Mouse (Mus musculus) heart, embryonic 16.5 days (tissue): Measurements from ENCODE around the gene Arhgap18. TPM values are rescaled to one million over a fixed set of nuclear protein-coding genes. Genes with fewer than 3 reads are reported as not detected.

ENCODE experiments used
- ATAC-seq: fragments of 200-750 bp; cut with Nextera tagmentation; replicated peaks from 2 replicates; pipeline ENCODE4 v1.8.0; 2017; ENCODE audit warnings: moderate number of reproducible peaks; ENCODE audit not compliant: insufficient read depth, low FRiP score; ENCODE audit errors: extremely low read depth
- H3K27ac ChIP-seq: fragments of 300-500 bp; sonication (generic); 2 replicates; pipeline ENCODE4 v1.5.1; 2014; ENCODE audit warnings: mild to moderate bottlenecking, low read length, control low read depth, moderate library complexity
- H3K27me3 ChIP-seq: fragments of 300-500 bp; sonication (generic); 2 replicates; pipeline ENCODE4 v1.6.1; 2014; ENCODE audit warnings: low read length, mixed read lengths; ENCODE audit not compliant: control insufficient read depth, insufficient read depth
- H3K36me3 ChIP-seq: fragments of 300-500 bp; sonication (generic); 2 replicates; pipeline ENCODE4 v1.6.1; 2014; ENCODE audit not compliant: control insufficient read depth, insufficient read depth
- H3K4me1 ChIP-seq: fragments of 300-500 bp; sonication (generic); 2 replicates; pipeline ENCODE4 v1.6.1; 2014; ENCODE audit warnings: low read length, mixed read lengths; ENCODE audit not compliant: control insufficient read depth, insufficient read depth
- H3K4me2 ChIP-seq: fragments of 300-500 bp; sonication (generic); 2 replicates; pipeline ENCODE4 v1.6.1; 2014; ENCODE audit warnings: low read depth, mild to moderate bottlenecking, control low read depth, low read length
- H3K4me3 ChIP-seq: fragments of 300-500 bp; sonication (generic); 2 replicates; pipeline ENCODE4 v1.5.1; 2014; ENCODE audit warnings: mild to moderate bottlenecking, control low read depth, low read length
- H3K9ac ChIP-seq: fragments of 300-500 bp; sonication (generic); 2 replicates; pipeline ENCODE4 v1.6.1; 2014; ENCODE audit warnings: low read length, control low read depth
- H3K9me3 ChIP-seq: fragments of 300-500 bp; sonication (generic); replicated peaks from 2 replicates; pipeline ENCODE4 v1.6.1; 2016; ENCODE audit warnings: low read length; ENCODE audit not compliant: control insufficient read depth
- WGBS: fragments of 180-500 bp; shearing (Covaris S2); extraction: QIAGEN DNeasy Blood & Tissue Kit; methylation state at CpG from one replicate; pipeline ENCODE4 v1.1.7; 2014; 5-methylcytosine and 5-hydroxymethylcytosine counted together
- polyA plus RNA-seq: library from polyadenylated mRNA; unstranded; fragments of >200 nt; fragmentation: Nextera tagmentation; extraction: Ambion mirVana; gene quantifications from 2 replicates; pipeline ENCODE4 v1.2.1, GENCODE M21; 2015

Gene Arhgap18
- polyA plus RNA-seq, 1 experiment from 2014 or later, result 39.6 TPM

DNA sequence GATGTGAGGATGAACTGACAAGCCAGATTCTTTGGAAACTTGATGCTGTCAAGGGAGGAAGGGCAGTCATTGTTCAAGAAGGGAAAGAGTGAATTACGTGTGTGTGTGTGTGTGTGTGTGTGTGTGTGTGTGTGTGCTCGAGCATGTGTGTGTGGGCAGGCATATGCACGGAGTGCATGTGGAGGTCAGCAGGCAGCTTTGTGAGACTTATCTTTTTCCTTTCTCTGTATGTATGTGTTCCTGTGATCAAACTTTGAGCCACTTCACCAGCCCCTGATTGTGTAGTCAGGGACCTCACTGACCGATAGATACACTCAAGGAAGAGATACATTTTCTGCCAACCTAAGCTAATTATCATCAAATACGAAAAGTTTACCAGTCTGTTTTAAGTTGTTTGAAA lies 57.6 kb downstream of the Arhgap18 start:
- Histone ChIP-seq H3K4me2 (no peak overlapping the region), H3K4me1 (peaks cover 4% of the 10 kb centered on the region; the same call in 1 of the 2 replicates), H3K27me3 (no peaks in the 10 kb centered on the region), H3K4me3 (no peak overlapping the region), H3K36me3 (0 out of 2 replicates have a peak, but pooled peaks cover 5% of the 10 kb centered on the region), H3K9me3 (no peaks in the 10 kb centered on the region), H3K9ac (no peak overlapping the region), H3K27ac (peak overlapping the region; percentile 16; the same call in 1 of the 2 replicates)
- ATAC-seq, result no peak
- 42% methylated on average over 5 of the region's 5 CpGs for whole genome bisulfite sequencing

DNA sequence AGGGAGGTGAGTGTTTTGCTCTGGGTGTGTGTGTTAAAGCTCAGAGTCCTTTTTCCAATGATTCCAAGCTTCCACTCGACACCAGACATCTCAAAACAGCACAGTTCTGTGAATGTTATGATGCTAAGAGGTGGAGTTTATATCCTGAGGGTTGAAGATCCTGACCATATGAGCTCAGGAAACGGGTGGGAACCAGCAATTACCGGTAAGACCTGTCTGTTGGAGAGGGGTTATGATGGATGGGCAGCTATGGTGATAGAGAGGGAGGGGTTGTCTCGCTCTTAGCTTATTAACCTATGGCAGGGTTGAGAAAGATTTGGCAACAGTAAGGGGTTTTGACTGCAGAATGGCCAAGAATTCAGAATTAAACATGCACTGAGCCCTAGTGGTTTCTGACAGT lies 58.1 kb downstream of the Arhgap18 start:
- Histone ChIP-seq H3K36me3 (0 out of 2 replicates have a peak, but pooled peaks cover 5% of the 10 kb centered on the region), H3K9ac (no peak overlapping the region), H3K4me3 (no peak overlapping the region), H3K4me1 (peaks cover 4% of the 10 kb centered on the region; the same call in 1 of the 2 replicates), H3K27me3 (no peaks in the 10 kb centered on the region), H3K4me2 (no peak overlapping the region), H3K9me3 (no peaks in the 10 kb centered on the region), H3K27ac (no peak overlapping the region; the same call in 1 of the 2 replicates)
- 59% methylated on average over 4 of the region's 4 CpGs for WGBS
- ATAC-seq, result no peak

DNA sequence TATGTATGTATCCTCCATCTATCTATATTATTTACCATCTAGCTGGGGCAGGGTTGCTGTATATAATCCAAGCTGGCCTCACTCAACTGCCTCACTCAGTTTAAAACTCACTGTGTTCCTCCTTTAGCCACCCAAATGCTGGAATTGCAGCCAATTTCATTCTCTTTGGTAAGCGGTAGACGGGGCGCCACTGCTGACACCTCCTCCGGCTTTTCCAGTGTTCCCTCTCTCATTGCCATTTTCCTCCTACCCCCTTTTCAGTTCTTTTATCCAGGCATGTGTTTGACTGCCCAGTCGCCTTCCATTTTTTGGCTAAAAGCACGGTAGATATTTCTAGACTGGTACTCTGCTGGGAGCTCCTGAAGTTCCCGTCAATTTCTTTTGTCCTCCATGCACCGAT lies 62.4 kb downstream of the Arhgap18 start:
- Histone ChIP-seq H3K9me3 (no peaks in the 10 kb centered on the region), H3K27me3 (no peaks in the 10 kb centered on the region), H3K4me3 (no peak overlapping the region), H3K4me1 (peaks cover 4% of the 10 kb centered on the region; the same call in 1 of the 2 replicates), H3K27ac (no peak overlapping the region), H3K9ac (no peak overlapping the region), H3K36me3 (0 out of 2 replicates have a peak, but pooled peaks cover 5% of the 10 kb centered on the region), H3K4me2 (no peak overlapping the region)
- WGBS, result 94% methylated on average over 8 of the region's 8 CpGs
- no peak for ATAC-seq

DNA sequence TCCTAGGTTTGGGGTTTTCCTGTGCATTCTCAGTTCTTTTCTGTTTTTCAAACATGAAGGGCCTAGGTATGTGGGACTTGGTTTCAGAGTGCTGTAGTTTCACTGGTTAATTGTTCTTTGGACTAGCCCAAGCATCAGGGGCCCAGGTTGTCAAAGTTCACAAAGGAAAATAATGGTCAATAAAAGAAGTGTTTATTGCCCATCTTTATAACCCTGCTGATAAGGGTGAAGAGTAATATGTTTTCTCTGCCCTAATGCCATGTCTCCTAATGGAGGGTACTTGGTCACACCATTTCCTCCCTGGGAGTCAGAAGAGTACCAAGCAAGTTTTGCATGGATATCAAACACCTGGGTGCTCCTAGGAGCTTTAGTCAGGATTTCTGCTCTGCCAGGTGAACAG lies 67.1 kb downstream of the Arhgap18 start:
- H3K9ac ChIP-seq, result no peak overlapping the region
- no peaks in the 10 kb centered on the region for H3K27me3 ChIP-seq
- H3K36me3 ChIP-seq, result 0 out of 2 replicates have a peak, but pooled peaks cover under 1% of the 10 kb centered on the region
- H3K9me3 ChIP-seq, result no peaks in the 10 kb centered on the region
- no peak overlapping the region for H3K4me3 ChIP-seq
- no peak overlapping the region for H3K4me2 ChIP-seq
- ATAC-seq, result no peak
- no peak overlapping the region for H3K27ac ChIP-seq
- peaks cover 9% of the 10 kb centered on the region for H3K4me1 ChIP-seq

- H3K9me3 ChIP-seq, result no peaks in the 10 kb centered on the region
- WGBS, result 79% methylated on average over 1 of the region's 1 CpGs
- H3K4me2 ChIP-seq, result no peak overlapping the region
- no peak overlapping the region for H3K27ac ChIP-seq
- no peak for ATAC-seq
- H3K4me3 ChIP-seq, result no peak overlapping the region
- peaks cover 9% of the 10 kb centered on the region for H3K4me1 ChIP-seq
- no peaks in the 10 kb centered on the region for H3K27me3 ChIP-seq
- no peaks in the 10 kb centered on the region for H3K36me3 ChIP-seq
- no peak overlapping the region for H3K9ac ChIP-seq
Measured at GRCm38 (mm10) chr10:26820936-26821335, 67.7 kb downstream of the Arhgap18 start.

GRCm38 (mm10) chr10:26823997-26824396 lies 70.8 kb downstream of the Arhgap18 start:
- Histone ChIP-seq H3K9me3 (no peaks in the 10 kb centered on the region), H3K36me3 (no peaks in the 10 kb centered on the region), H3K27ac (peak overlapping the region; percentile 52), H3K9ac (no peak overlapping the region), H3K27me3 (no peaks in the 10 kb centered on the region), H3K4me2 (no peak overlapping the region), H3K4me3 (no peak overlapping the region), H3K4me1 (peaks cover 18% of the 10 kb centered on the region)
- no peak for ATAC-seq
- 43% methylated on average over 5 of the region's 5 CpGs for WGBS

GRCm38 (mm10) chr10:26825246-26825889 lies 72.1 kb downstream of the Arhgap18 start:
- no peaks in the 10 kb centered on the region for H3K27me3 ChIP-seq
- no peak overlapping the region for H3K9ac ChIP-seq
- H3K4me3 ChIP-seq, result no peak overlapping the region
- 83% methylated on average over 8 of the region's 8 CpGs for WGBS
- no peak for ATAC-seq
- H3K27ac ChIP-seq, result no peak overlapping the region
- H3K4me1 ChIP-seq, result peaks cover 18% of the 10 kb centered on the region
- no peaks in the 10 kb centered on the region for H3K36me3 ChIP-seq
- H3K9me3 ChIP-seq, result no peaks in the 10 kb centered on the region
- no peak overlapping the region for H3K4me2 ChIP-seq

- no peak overlapping the region for H3K4me2 ChIP-seq
- ATAC-seq, result no peak
- no peak overlapping the region for H3K4me3 ChIP-seq
- no peaks in the 10 kb centered on the region for H3K36me3 ChIP-seq
- H3K27me3 ChIP-seq, result no peaks in the 10 kb centered on the region
- 34% methylated on average over 5 of the region's 5 CpGs for WGBS
- no peak overlapping the region for H3K27ac ChIP-seq
- H3K4me1 ChIP-seq, result peaks cover 18% of the 10 kb centered on the region
- no peak overlapping the region for H3K9ac ChIP-seq
- no peaks in the 10 kb centered on the region for H3K9me3 ChIP-seq
Measured at GRCm38 (mm10) chr10:26827315-26827714, 74.1 kb downstream of the Arhgap18 start.

DNA sequence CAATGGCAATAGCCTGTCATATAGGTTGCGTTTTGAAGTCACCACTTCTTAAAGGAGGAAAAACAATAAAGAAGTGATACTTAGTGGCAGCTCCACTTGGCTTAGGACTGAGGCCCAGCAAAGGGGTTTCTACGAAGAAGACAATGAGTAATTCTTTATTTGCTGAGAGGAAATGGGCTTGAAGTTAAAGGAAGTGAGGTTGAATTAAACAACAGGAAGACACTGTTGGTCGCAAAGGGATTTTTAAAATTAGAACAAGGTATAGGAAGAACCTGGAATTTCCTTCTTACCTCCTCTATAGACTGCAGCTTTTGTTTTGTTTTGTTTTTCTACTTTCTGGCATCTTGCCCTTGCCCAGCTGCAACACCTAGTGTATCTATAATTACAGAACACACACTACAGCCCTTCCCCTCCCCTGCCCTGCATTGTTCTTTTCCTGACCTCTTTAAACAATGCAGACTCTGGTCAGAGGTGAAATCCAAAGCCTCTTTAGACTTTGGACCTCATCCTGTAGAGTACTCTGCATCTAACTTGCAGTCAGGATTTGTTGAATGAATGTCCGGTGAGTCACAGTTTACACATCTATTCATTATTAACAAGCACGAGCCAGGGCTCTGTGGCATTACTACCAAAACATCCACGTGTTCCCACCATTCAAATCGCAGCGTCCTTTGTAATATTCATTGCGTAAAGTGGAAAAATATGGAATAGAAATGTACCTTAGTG lies 75.4 kb downstream of the Arhgap18 start:
- peak; percentile 90 for ATAC-seq
- Histone ChIP-seq H3K4me2 (no peak overlapping the region), H3K4me3 (no peak overlapping the region), H3K36me3 (no peaks in the 10 kb centered on the region), H3K4me1 (peaks cover 18% of the 10 kb centered on the region), H3K27ac (peak overlapping the region; percentile 76), H3K9ac (no peak overlapping the region), H3K9me3 (no peaks in the 10 kb centered on the region), H3K27me3 (no peaks in the 10 kb centered on the region)
- 59% methylated on average over 9 of the region's 9 CpGs for WGBS
